Mouse (Mus musculus) liver, postnatal 0 days (tissue): Measurements from ENCODE around the gene Trappc4.

Experiments
- CTCF ChIP-seq: sonication (generic); IDR thresholded peaks from 2 replicates; pipeline ENCODE4 v1.5.1; 2016; ENCODE audit warnings: antibody characterized with exemption, low read depth
- EP300 ChIP-seq: IDR thresholded peaks from 2 replicates; pipeline ENCODE4 v1.6.1; 2016; ENCODE audit warnings: antibody characterized with exemption, low read depth, mild to moderate bottlenecking

GRCm38 (mm10) chr9:44398087-44398486, 9.3 kb downstream of the Trappc4 start:
- TF ChIP-seq EP300 (no peak), CTCF (no peak)
